Mouse (Mus musculus) heart, embryonic 16.5 days (tissue): Measurements from ENCODE around the gene Bckdha. TPM values are rescaled to one million over a fixed set of nuclear protein-coding genes. Genes with fewer than 3 reads are reported as not detected.

Experiments used
- ATAC-seq: fragments of 200-750 bp; cut with Nextera tagmentation; replicated peaks from 2 replicates; pipeline ENCODE4 v1.8.0; 2017; ENCODE audit warnings: moderate number of reproducible peaks; ENCODE audit not compliant: insufficient read depth, low FRiP score; ENCODE audit errors: extremely low read depth
- H3K27ac ChIP-seq: fragments of 300-500 bp; sonication (generic); 2 replicates; pipeline ENCODE4 v1.5.1; 2014; ENCODE audit warnings: mild to moderate bottlenecking, low read length, control low read depth, moderate library complexity
- H3K27me3 ChIP-seq: fragments of 300-500 bp; sonication (generic); 2 replicates; pipeline ENCODE4 v1.6.1; 2014; ENCODE audit warnings: low read length, mixed read lengths; ENCODE audit not compliant: control insufficient read depth, insufficient read depth
- H3K36me3 ChIP-seq: fragments of 300-500 bp; sonication (generic); 2 replicates; pipeline ENCODE4 v1.6.1; 2014; ENCODE audit not compliant: control insufficient read depth, insufficient read depth
- H3K4me1 ChIP-seq: fragments of 300-500 bp; sonication (generic); 2 replicates; pipeline ENCODE4 v1.6.1; 2014; ENCODE audit warnings: low read length, mixed read lengths; ENCODE audit not compliant: control insufficient read depth, insufficient read depth
- H3K4me2 ChIP-seq: fragments of 300-500 bp; sonication (generic); 2 replicates; pipeline ENCODE4 v1.6.1; 2014; ENCODE audit warnings: low read depth, mild to moderate bottlenecking, control low read depth, low read length
- H3K4me3 ChIP-seq: fragments of 300-500 bp; sonication (generic); 2 replicates; pipeline ENCODE4 v1.5.1; 2014; ENCODE audit warnings: mild to moderate bottlenecking, control low read depth, low read length
- H3K9ac ChIP-seq: fragments of 300-500 bp; sonication (generic); 2 replicates; pipeline ENCODE4 v1.6.1; 2014; ENCODE audit warnings: low read length, control low read depth
- H3K9me3 ChIP-seq: fragments of 300-500 bp; sonication (generic); replicated peaks from 2 replicates; pipeline ENCODE4 v1.6.1; 2016; ENCODE audit warnings: low read length; ENCODE audit not compliant: control insufficient read depth
- WGBS: fragments of 180-500 bp; shearing (Covaris S2); extraction: QIAGEN DNeasy Blood & Tissue Kit; methylation state at CpG from one replicate; pipeline ENCODE4 v1.1.7; 2014; 5-methylcytosine and 5-hydroxymethylcytosine counted together
- polyA plus RNA-seq: library from polyadenylated mRNA; unstranded; fragments of >200 nt; fragmentation: Nextera tagmentation; extraction: Ambion mirVana; gene quantifications from 2 replicates; pipeline ENCODE4 v1.2.1, GENCODE M21; 2015

Gene Bckdha
- polyA plus RNA-seq, 1 experiment from 2014 or later, result 74.4 TPM

DNA sequence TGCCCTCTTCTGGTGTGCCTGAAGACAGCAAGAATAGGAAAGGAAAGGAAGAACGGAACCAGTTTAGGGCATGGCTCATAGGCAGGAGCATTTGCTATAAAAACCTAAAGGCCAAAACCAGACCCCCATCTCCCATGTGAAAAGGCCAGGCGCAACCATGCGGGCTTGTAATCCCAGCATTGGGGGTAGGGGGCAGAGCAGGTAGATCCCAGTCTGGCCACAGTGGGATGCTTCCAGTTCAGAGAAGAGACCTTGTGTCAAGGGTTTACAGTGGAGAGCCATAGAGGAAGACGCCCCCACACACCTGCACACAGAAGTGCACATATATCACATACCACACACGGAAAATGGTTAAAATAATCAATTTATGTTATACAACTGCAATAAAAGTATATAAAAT lies 44.7 kb downstream of the Bckdha start:
- Histone ChIP-seq H3K9ac (no peak overlapping the region), H3K4me3 (no peak overlapping the region), H3K9me3 (no peaks in the 10 kb centered on the region), H3K27ac (no peak overlapping the region), H3K4me2 (no peak overlapping the region), H3K36me3 (no peaks in the 10 kb centered on the region), H3K4me1 (peaks cover 3% of the 10 kb centered on the region; the same call in 1 of the 2 replicates), H3K27me3 (peaks cover 2% of the 10 kb centered on the region; the same call in 1 of the 2 replicates)
- 88% methylated on average over 5 of the region's 5 CpGs for WGBS
- ATAC-seq, result no peak

DNA sequence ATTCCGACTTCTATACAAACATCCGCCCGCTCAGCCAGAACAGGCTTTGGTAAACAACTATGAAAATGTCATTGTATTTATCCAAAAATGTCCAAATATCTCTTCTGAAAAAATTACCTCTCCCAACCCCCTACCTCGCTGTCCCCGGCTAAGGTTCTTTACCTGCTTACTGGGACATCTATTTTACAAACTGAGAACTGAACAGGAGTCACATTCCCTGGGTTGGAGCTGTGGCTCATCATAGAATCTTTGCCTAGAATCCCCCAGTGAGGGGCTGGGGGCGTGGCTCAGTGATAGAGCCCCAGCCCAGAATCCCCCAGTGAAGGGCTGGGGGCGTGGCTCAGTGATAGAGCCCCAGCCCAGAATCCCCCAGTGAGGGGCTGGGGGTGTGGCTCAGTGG lies 47.3 kb downstream of the Bckdha start:
- ATAC-seq, result no peak
- Histone ChIP-seq H3K9ac (no peak overlapping the region), H3K4me1 (no peaks in the 10 kb centered on the region), H3K27me3 (peaks cover 2% of the 10 kb centered on the region; the same call in 1 of the 2 replicates), H3K36me3 (no peaks in the 10 kb centered on the region), H3K4me2 (no peak overlapping the region), H3K27ac (no peak overlapping the region), H3K9me3 (no peaks in the 10 kb centered on the region), H3K4me3 (no peak overlapping the region)
- WGBS, result 42% methylated on average over 7 of the region's 7 CpGs

DNA sequence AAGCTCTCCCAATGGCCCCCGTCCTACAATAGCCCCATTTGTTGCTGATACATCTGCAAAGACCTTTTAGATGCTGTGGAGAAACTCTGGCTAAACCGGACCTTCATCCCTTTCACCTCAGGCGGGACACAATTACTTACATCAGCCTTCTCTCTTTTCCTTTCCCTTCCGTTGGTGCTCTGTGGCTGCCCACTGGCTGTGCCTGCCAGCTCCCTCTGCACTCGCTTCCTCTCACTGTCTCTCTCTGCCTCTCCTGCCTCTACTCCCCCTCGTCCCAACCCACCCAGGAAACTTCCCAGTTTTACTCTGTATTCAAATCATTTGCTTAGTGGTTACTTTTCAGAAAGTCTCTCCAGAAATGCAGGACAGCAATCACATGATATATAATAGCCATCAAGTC lies 48.7 kb downstream of the Bckdha start:
- H3K4me3 ChIP-seq, result no peak overlapping the region
- no peak for ATAC-seq
- no peaks in the 10 kb centered on the region for H3K4me1 ChIP-seq
- no peaks in the 10 kb centered on the region for H3K9me3 ChIP-seq
- H3K36me3 ChIP-seq, result no peaks in the 10 kb centered on the region
- H3K4me2 ChIP-seq, result no peak overlapping the region
- WGBS, result 28% methylated on average over 6 of the region's 6 CpGs
- H3K27me3 ChIP-seq, result peaks cover 2% of the 10 kb centered on the region; the same call in 1 of the 2 replicates
- no peak overlapping the region for H3K9ac ChIP-seq
- no peak overlapping the region for H3K27ac ChIP-seq

DNA sequence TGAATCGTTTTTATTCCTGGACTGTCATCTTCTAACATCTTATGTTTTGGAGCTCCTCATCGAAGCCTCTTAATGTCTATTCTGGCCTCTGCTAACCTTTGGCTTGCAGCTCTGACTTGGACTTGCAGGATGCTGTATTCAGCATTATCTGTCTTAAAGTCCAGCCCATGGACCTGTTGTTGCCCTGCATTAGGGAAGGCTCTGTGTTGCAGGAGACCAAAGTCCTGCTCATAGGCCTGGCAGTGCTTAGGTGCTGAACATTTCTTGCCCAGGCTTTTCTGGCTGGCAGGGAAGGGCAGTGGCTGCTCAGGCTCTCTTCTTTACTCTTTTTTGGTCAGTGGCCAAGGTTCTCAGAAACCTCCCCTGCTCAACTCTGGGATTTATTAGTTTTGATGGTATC lies 51.6 kb downstream of the Bckdha start:
- H3K4me3 ChIP-seq, result no peak overlapping the region
- no peak overlapping the region for H3K9ac ChIP-seq
- H3K36me3 ChIP-seq, result no peaks in the 10 kb centered on the region
- no peaks in the 10 kb centered on the region for H3K4me1 ChIP-seq
- peaks cover 2% of the 10 kb centered on the region; the same call in 1 of the 2 replicates for H3K27me3 ChIP-seq
- no peak for ATAC-seq
- 66% methylated on average over 2 of the region's 2 CpGs for WGBS
- H3K9me3 ChIP-seq, result no peaks in the 10 kb centered on the region
- H3K27ac ChIP-seq, result no peak overlapping the region
- H3K4me2 ChIP-seq, result no peak overlapping the region

DNA sequence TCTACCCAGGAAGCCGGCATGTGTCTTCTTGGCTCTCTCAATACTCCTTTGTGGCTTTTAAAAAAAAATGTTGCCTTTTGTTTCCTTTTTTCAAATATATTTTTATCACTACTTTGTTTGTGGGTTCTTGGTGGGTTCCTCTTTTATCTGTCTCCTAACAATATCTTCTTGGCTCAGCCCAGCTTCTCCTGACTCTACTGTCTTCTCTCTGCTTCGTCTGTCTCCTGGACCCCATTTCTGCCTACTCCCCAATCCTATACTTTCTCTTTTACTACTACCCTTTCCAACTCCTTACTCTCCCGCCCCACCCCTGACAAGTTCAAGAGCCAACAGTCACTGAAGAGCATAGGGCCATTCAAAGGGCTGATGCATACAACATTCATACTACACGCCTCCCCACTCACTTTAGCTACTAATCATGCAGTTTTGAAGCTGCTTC lies 52.1 kb downstream of the Bckdha start:
- Histone ChIP-seq H3K4me1 (no peaks in the 10 kb centered on the region), H3K36me3 (no peaks in the 10 kb centered on the region), H3K27ac (no peak overlapping the region), H3K4me3 (no peak overlapping the region), H3K9me3 (no peaks in the 10 kb centered on the region), H3K27me3 (peaks cover 2% of the 10 kb centered on the region; the same call in 1 of the 2 replicates), H3K4me2 (no peak overlapping the region), H3K9ac (no peak overlapping the region)
- WGBS, result 64% methylated on average over 4 of the region's 4 CpGs
- ATAC-seq, result no peak

DNA sequence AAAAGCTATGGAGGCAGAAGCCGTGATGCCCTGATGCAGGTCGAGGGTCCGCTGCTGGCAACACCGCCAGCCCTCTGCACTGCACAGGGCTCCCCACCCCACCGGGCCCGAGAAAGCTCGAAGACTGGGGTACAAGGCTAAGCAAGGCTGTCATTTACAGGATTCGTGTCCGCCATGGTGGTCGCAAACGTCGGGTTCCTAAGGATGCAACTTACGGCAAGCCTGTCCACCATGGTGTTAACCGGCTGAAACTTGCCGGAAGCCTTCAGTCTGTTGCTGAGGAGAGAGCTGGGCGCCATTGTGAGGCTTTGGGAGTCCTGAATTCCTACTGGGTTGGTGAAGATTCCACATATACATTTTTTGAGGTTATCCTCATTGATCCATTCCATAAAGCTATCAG lies 57.4 kb downstream of the Bckdha start:
- no peak overlapping the region for H3K27ac ChIP-seq
- H3K36me3 ChIP-seq, result no peaks in the 10 kb centered on the region
- ATAC-seq, result no peak
- no peak overlapping the region for H3K4me3 ChIP-seq
- no peaks in the 10 kb centered on the region for H3K9me3 ChIP-seq
- 84% methylated on average over 16 of the region's 16 CpGs for WGBS
- H3K9ac ChIP-seq, result no peak overlapping the region
- no peaks in the 10 kb centered on the region for H3K27me3 ChIP-seq
- no peaks in the 10 kb centered on the region for H3K4me1 ChIP-seq
- H3K4me2 ChIP-seq, result no peak overlapping the region

DNA sequence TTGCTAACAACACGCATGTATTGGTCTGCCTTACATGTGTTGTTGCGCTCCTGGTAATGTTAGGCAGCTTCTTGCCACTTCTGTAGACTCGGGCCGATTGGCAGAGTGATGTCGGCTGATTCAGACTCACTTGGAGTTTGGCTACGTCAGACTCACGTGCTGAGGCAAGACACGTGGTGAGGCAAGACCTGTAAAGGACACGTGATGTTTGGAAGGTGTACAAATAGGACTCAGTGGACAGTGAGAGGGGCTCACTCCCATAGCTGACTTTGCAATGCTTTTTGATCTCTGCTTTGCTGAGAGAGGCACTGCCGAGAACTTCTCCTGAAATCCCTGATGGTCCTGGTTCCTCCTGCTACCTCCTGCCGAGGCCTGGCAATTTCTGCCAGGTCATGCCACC lies 58.1 kb downstream of the Bckdha start:
- H3K9ac ChIP-seq, result no peak overlapping the region
- 77% methylated on average over 11 of the region's 11 CpGs for WGBS
- H3K4me1 ChIP-seq, result no peaks in the 10 kb centered on the region
- H3K27me3 ChIP-seq, result no peaks in the 10 kb centered on the region
- no peak overlapping the region for H3K27ac ChIP-seq
- no peaks in the 10 kb centered on the region for H3K36me3 ChIP-seq
- no peak overlapping the region for H3K4me3 ChIP-seq
- no peak for ATAC-seq
- no peak overlapping the region for H3K4me2 ChIP-seq
- no peaks in the 10 kb centered on the region for H3K9me3 ChIP-seq

DNA sequence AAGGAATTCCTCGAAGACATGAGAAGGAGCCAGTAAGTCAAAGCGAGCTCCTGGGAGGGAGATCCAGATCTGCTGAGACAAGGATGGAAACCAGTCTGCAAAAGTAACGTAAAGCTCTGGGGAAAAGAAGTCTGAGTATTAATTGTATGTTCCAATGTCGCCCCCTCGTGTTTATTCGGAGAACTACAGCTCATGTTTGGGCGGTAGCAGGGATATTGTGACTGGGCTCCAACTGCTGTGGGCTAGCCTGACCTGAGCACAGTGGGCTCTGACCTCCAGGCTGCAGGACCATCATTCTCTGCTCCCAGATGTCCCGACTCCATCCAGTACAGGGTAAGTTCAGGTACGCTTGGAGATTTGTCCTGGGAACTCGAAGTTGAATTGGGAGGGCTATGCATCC lies 59.1 kb downstream of the Bckdha start:
- H3K27me3 ChIP-seq, result no peaks in the 10 kb centered on the region
- H3K36me3 ChIP-seq, result no peaks in the 10 kb centered on the region
- no peaks in the 10 kb centered on the region for H3K9me3 ChIP-seq
- H3K4me2 ChIP-seq, result no peak overlapping the region
- WGBS, result 9% methylated on average over 10 of the region's 10 CpGs
- ATAC-seq, result no peak
- H3K9ac ChIP-seq, result no peak overlapping the region
- no peak overlapping the region for H3K4me3 ChIP-seq
- H3K4me1 ChIP-seq, result no peaks in the 10 kb centered on the region
- H3K27ac ChIP-seq, result no peak overlapping the region

DNA sequence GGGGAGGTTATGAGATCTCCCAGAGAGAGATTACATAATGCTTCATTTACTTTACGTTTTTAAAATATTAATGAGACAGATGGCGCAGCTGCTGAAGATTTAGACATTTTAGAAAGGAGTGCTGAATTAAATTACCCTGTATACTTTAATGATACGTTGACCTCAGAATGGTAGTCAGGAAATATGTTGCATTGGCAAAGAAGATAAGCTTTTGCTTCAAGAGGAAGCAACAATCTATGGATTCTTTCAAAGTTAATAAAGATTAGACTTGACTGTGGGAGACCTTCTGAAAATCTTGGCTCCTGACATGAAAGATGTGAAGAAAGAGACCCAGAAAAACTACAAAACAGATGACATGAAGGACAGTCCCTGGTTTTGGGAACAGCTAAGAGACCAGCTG lies 64.9 kb downstream of the Bckdha start:
- Histone ChIP-seq H3K9me3 (no peaks in the 10 kb centered on the region), H3K27ac (no peak overlapping the region), H3K4me2 (no peak overlapping the region), H3K4me1 (no peaks in the 10 kb centered on the region), H3K27me3 (no peaks in the 10 kb centered on the region), H3K9ac (no peak overlapping the region), H3K4me3 (no peak overlapping the region), H3K36me3 (no peaks in the 10 kb centered on the region)
- ATAC-seq, result no peak
- WGBS, result 75% methylated on average over 3 of the region's 3 CpGs

DNA sequence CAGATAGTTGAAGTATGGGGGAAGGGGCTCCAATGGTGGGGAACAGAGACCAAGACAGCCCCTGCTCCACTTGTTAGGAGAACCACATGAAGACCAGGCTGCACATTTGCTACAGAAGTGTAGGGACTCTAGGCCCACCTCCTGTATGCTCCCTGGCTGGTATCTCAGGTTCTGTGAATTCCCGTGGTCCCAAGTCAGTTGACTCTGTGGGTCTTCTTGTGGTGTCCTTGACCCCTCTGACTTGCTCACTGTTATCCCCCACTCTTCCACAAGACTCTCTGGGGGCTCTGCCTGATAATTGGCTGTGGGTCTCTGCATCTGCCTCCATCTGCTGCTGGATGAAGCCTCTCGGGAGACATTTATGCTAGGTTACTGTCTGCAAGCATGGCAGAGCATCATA lies 67.6 kb downstream of the Bckdha start:
- 78% methylated on average over 2 of the region's 2 CpGs for WGBS
- no peaks in the 10 kb centered on the region for H3K36me3 ChIP-seq
- no peaks in the 10 kb centered on the region for H3K9me3 ChIP-seq
- no peak overlapping the region for H3K4me2 ChIP-seq
- H3K27ac ChIP-seq, result no peak overlapping the region
- ATAC-seq, result no peak
- no peaks in the 10 kb centered on the region for H3K4me1 ChIP-seq
- H3K9ac ChIP-seq, result no peak overlapping the region
- no peaks in the 10 kb centered on the region for H3K27me3 ChIP-seq
- H3K4me3 ChIP-seq, result no peak overlapping the region
